Mouse (Mus musculus) kidney, postnatal 0 days (tissue): ENCODE results near the gene Tmem198b. TPM values are rescaled to one million over a fixed set of nuclear protein-coding genes. Genes with fewer than 3 reads are reported as not detected.
"Not testable (repeated sequence)": the region's sequence is repeated elsewhere in the genome, so short reads cannot be mapped to it uniquely, and the experiment has no call there.

Experiments
- ATAC-seq: fragments of 200-750 bp; cut with Nextera tagmentation; replicated peaks from 2 replicates; pipeline ENCODE4 v1.8.0; 2017; ENCODE audit warnings: low read depth, moderate number of reproducible peaks, moderate TSS enrichment, moderate library complexity; ENCODE audit not compliant: low FRiP score
- DNase-seq: peaks from one replicate; pipeline ENCODE4 v3.0.0-alpha.2; 2016; ENCODE audit warnings: low spot score
- H3K27ac ChIP-seq: fragments of 300-500 bp; sonication (generic); 2 replicates; pipeline ENCODE4 v1.5.1; 2014; ENCODE audit warnings: mild to moderate bottlenecking
- H3K27me3 ChIP-seq: fragments of 300-500 bp; sonication (generic); 2 replicates; pipeline ENCODE4 v1.6.1; 2014; ENCODE audit warnings: low read length, mixed read lengths; ENCODE audit not compliant: insufficient read depth
- H3K36me3 ChIP-seq: fragments of 300-500 bp; sonication (generic); 2 replicates; pipeline ENCODE4 v1.6.1; 2014; ENCODE audit warnings: low read length, mixed read lengths; ENCODE audit not compliant: insufficient read depth
- H3K4me1 ChIP-seq: fragments of 300-500 bp; sonication (generic); replicated peaks from 2 replicates; pipeline ENCODE4 v1.6.1; 2014; ENCODE audit warnings: antibody characterized with exemption, low read length, mixed read lengths; ENCODE audit not compliant: insufficient read depth
- H3K4me2 ChIP-seq: fragments of 300-500 bp; sonication (generic); 2 replicates; pipeline ENCODE4 v1.6.1; 2014; ENCODE audit warnings: mild to moderate bottlenecking, low read length, moderate library complexity, mixed read lengths
- H3K4me3 ChIP-seq: fragments of 300-500 bp; sonication (generic); replicated peaks from 2 replicates; pipeline ENCODE4 v1.5.1; 2014; ENCODE audit warnings: low read depth, low read length
- H3K9ac ChIP-seq: fragments of 300-500 bp; sonication (generic); 2 replicates; pipeline ENCODE4 v1.6.1; 2014; ENCODE audit warnings: low read depth, low read length
- H3K9me3 ChIP-seq: fragments of 300-500 bp; sonication (generic); replicated peaks from 2 replicates; pipeline ENCODE4 v1.6.1; 2016; ENCODE audit warnings: low read length, inconsistent platforms, mixed read lengths
- CTCF ChIP-seq: IDR thresholded peaks from 2 replicates; pipeline ENCODE4 v1.5.1; 2016; ENCODE audit warnings: antibody characterized with exemption, low read depth, mild to moderate bottlenecking, moderate library complexity
- WGBS: fragments of 180-500 bp; shearing (Covaris S2); extraction: QIAGEN DNeasy Blood & Tissue Kit; methylation state at CpG from one replicate; pipeline ENCODE4 v1.1.7; 2014; 5-methylcytosine and 5-hydroxymethylcytosine counted together
- polyA plus RNA-seq: library from polyadenylated mRNA; unstranded; fragments of >200 nt; fragmentation: Nextera tagmentation; extraction: Ambion mirVana; gene quantifications from 2 replicates; pipeline ENCODE4 v1.2.1, GENCODE M21; 2015

Tmem198b gene
- polyA plus RNA-seq, 1 experiment from 2014 or later: 11.7 TPM

DNA sequence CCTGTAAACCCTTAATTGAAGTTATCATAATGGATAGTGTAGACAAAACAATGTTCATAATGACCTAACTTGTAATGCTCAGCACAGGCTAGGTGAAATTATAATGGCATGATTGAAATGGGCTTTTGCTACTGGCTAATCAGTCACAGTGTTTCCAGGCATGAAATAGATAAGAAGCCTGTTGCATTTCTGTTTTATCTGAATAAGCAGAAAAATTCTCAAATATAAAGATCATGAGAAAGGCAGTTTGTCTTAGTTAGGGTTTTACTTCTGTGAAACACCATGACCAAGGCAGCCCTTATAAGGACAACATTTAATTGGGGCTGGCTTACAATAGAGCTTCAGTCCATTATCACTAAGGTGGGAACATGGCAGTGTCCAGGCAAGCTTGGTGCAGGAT, 36.4 kb upstream of the Tmem198b start:
- no peak overlapping the region for H3K4me2 ChIP-seq
- no peak for TF ChIP-seq CTCF
- no peak overlapping the region for H3K27ac ChIP-seq
- H3K9me3 ChIP-seq: no peaks in the 10 kb centered on the region
- no peaks in the 10 kb centered on the region for H3K27me3 ChIP-seq
- H3K4me3 ChIP-seq: no peak overlapping the region
- H3K4me1 ChIP-seq: no peaks in the 10 kb centered on the region
- ATAC-seq (no peak), DNase-seq (no peak)
- no peak overlapping the region for H3K9ac ChIP-seq
- peaks cover 30% of the 10 kb centered on the region for H3K36me3 ChIP-seq

DNA sequence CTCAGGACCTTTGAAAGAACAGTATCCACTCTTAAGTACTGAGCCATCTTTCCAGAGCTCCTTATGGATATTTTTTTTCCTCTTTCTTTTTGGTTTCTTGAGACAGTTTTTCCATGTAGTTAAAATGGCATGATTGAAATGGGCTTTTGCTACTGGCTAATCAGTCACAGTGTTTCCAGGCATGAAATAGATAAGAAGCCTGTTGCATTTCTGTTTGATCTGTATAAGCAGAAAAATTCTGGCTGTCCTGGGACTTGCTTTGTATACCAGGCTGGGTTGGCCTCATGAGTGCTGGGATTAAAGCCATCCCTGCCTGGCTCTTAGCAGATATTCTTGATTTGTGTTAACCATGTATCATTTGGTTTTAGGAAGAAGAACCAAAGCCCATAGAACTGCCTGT, 35.3 kb upstream of the Tmem198b start:
- H3K4me2 ChIP-seq: no peak overlapping the region
- no peak for ATAC-seq
- TF ChIP-seq CTCF: no peak
- H3K4me3 ChIP-seq: no peak overlapping the region
- peaks cover 33% of the 10 kb centered on the region for H3K36me3 ChIP-seq
- H3K4me1 ChIP-seq: no peaks in the 10 kb centered on the region
- no peak overlapping the region for H3K27ac ChIP-seq
- H3K27me3 ChIP-seq: no peaks in the 10 kb centered on the region
- H3K9me3 ChIP-seq: no peaks in the 10 kb centered on the region
- DNase-seq: no peak
- no peak overlapping the region for H3K9ac ChIP-seq

DNA sequence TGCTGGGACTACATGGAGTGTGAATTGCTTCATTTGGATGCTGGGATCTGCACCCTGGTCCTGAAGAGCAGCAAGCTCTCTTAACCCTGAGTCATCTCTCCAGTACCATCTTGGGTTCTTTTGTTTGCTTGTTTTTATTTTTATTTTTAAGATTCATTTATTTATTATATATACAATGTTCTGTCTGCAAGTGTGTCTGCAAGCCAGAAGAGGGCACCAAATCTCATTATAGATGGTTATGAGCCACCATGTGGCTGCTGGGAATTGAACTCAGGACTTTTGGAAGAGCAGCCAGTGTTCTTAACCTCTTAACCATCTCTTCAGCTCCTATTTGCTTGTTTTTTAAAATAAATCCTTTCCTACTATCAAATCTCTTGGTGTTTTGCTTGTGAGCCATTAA, 33.2 kb upstream of the Tmem198b start:
- no peaks in the 10 kb centered on the region for H3K27me3 ChIP-seq
- ATAC-seq (no peak), DNase-seq (no peak)
- no peak overlapping the region for H3K9ac ChIP-seq
- TF ChIP-seq CTCF: peak; percentile 37
- H3K36me3 ChIP-seq: peaks cover 27% of the 10 kb centered on the region
- H3K27ac ChIP-seq: no peak overlapping the region
- no peaks in the 10 kb centered on the region for H3K4me1 ChIP-seq
- no peaks in the 10 kb centered on the region for H3K9me3 ChIP-seq
- H3K4me2 ChIP-seq: no peak overlapping the region
- no peak overlapping the region for H3K4me3 ChIP-seq

DNA sequence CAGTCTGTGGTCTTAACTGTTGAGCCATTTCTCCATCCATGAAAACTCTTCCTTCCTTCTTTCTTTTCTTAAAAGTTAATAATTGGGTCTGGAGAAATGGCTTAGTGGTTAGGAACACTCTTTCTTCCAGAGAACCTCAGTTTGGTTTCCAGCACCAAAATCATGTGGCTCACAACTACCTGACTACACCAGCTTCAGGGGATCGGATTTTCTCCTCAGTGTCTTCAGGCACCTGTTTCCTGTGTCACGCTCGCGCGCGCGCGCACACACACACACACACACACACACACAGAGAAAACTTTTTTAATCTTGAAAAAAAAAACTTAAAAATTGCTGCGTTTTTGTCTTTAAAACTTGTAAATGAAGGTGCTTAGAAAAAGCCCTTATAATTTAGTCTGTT, 19.7 kb upstream of the Tmem198b start:
- DNase-seq: no peak
- no peak overlapping the region for H3K4me2 ChIP-seq
- WGBS: 97% methylated on average over 9 of the region's 9 CpGs
- no peak overlapping the region for H3K4me3 ChIP-seq
- peaks cover 4% of the 10 kb centered on the region; the same call in 1 of the 2 replicates for H3K4me1 ChIP-seq
- TF ChIP-seq CTCF: no peak
- H3K9me3 ChIP-seq: no peaks in the 10 kb centered on the region
- ATAC-seq: no peak
- no peak overlapping the region for H3K9ac ChIP-seq
- H3K27me3 ChIP-seq: no peaks in the 10 kb centered on the region
- peaks cover 9% of the 10 kb centered on the region; the same call in 1 of the 2 replicates for H3K36me3 ChIP-seq
- no peak overlapping the region for H3K27ac ChIP-seq

DNA sequence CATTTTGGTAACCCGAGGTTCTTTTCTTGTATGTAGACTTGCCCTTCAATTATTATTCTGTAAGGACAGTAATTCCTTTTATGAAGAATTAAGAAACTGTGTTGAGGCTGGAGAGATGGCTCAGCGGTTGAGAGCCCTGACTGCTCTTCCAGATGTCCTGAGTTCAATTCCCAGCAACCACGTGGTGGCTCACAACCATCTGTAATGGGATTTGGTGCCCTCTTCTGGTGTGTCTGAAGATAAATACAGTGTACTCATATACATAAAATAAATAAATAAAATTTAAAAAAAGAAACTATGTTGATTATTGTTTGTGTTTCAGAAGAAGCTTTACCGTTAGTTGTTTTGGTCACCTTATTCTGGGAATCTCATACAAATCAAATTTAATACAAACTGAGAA, 18.9 kb upstream of the Tmem198b start:
- H3K4me1 ChIP-seq, H3K27ac ChIP-seq, H3K9ac ChIP-seq, H3K9me3 ChIP-seq, H3K27me3 ChIP-seq, DNase-seq, ATAC-seq, H3K4me3 ChIP-seq: not testable (repeated sequence)
- WGBS: 78% methylated on average over 4 of the region's 4 CpGs
- TF ChIP-seq CTCF: peak; percentile 21; the same call in 1 of the 2 replicates
- peak overlapping the region; percentile 87 for H3K4me2 ChIP-seq
- peaks cover 12% of the 10 kb centered on the region; the same call in 1 of the 2 replicates for H3K36me3 ChIP-seq

DNA sequence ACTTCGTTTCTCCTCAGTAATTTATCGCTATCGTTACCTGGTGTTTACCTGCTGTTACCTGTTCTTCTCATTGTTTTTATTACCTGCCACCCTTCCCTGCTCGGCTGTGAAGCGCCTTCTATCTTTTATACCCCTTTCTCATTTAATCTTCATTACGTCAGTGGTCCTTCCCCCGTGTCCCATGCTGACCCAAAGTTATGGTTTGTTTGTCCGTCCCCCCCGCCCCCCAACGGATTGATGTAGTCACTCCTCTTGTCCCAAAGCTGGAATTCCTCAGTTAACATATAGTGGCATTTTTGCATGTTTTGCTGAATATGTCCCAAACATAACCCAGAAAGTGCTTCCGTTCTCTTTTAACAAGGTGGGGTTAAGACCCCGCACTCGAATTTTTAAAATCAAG, 18.0 kb upstream of the Tmem198b start:
- Histone ChIP-seq H3K36me3 (peaks cover 13% of the 10 kb centered on the region), H3K4me3 (peak overlapping the region; percentile 94), H3K9ac (peak overlapping the region; percentile 82), H3K4me1 (peaks cover 4% of the 10 kb centered on the region; the same call in 1 of the 2 replicates), H3K27me3 (no peaks in the 10 kb centered on the region), H3K4me2 (peak overlapping the region; percentile 87), H3K27ac (peak overlapping the region; percentile 60; the same call in 1 of the 2 replicates), H3K9me3 (no peaks in the 10 kb centered on the region)
- 3% methylated on average over 13 of the region's 13 CpGs for WGBS
- TF ChIP-seq CTCF: no peak
- no peak for DNase-seq
- no peak for ATAC-seq
